ENCODE assay signal across 7 mouse cellular contexts in genomic region chr4:132842970-132843704, GRCm38 (mm10). TPM values are rescaled to one million over a fixed set of nuclear protein-coding genes. Genes with fewer than 3 reads are reported as not detected.
DNase-seq lines count a peak whose midpoint lies in the region; ATAC-seq lines count a peak whose summit lies in the region.

Gene Ppp1r8 (minus strand): TSS chr4:132843169.

- under 1% methylated on average over 40 of the region's 40 CpGs for WGBS in embryonic facial prominence, embryonic 12.5 days
- 1% methylated on average over 40 of the region's 40 CpGs for WGBS in limb, embryonic 11.5 days
- WGBS in midbrain, embryonic 14.5 days = under 1% methylated on average over 40 of the region's 40 CpGs

- peak; percentile 85 for DNase-seq in adrenal gland, postnatal 25 days
- peak; percentile 99 for DNase-seq in heart, adult 11 months
- peak; percentile 84 for DNase-seq in kidney, adult 18-20 months
- peak; percentile 92 for DNase-seq in limb, embryonic 11.5 days (ENCODE audit: low spot score)
- peak; percentile 98 for DNase-seq in midbrain, embryonic 14.5 days
- DNase-seq in spleen, adult 18-20 months = peak; percentile 73 to 80

- no peaks in the 10 kb centered on the region for H3K9me3 ChIP-seq in embryonic facial prominence, embryonic 12.5 days
- H3K9me3 ChIP-seq in limb, embryonic 11.5 days (ENCODE audit: control insufficient read depth, low read length) = no peaks in the 10 kb centered on the region
- H3K9me3 ChIP-seq in midbrain, embryonic 14.5 days (ENCODE audit: control insufficient read depth, low read length) = no peaks in the 10 kb centered on the region

- H3K27me3 ChIP-seq in embryonic facial prominence, embryonic 12.5 days = no peaks in the 10 kb centered on the region
- no peaks in the 10 kb centered on the region for H3K27me3 ChIP-seq in limb, embryonic 11.5 days (ENCODE audit: control insufficient read depth, insufficient read depth, low read length)
- no peaks in the 10 kb centered on the region for H3K27me3 ChIP-seq in midbrain, embryonic 14.5 days (ENCODE audit: control insufficient read depth, insufficient read depth, low read length)

- peak within 1 kb of the TSS; percentile 79 for H3K27ac ChIP-seq in embryonic facial prominence, embryonic 12.5 days
- H3K27ac ChIP-seq in limb, embryonic 11.5 days (replicated peaks; ENCODE audit: low read depth, low read length) = peak within 1 kb of the TSS; percentile 70
- peak within 1 kb of the TSS; percentile 84 for H3K27ac ChIP-seq in midbrain, embryonic 14.5 days (replicated peaks; ENCODE audit: low read depth, low read length)

- ATAC-seq in embryonic facial prominence, embryonic 12.5 days (ENCODE audit: insufficient number of reproducible peaks, insufficient read depth, low FRiP score, low TSS enrichment) = peak; percentile 98
- ATAC-seq in limb, embryonic 11.5 days (ENCODE audit: insufficient number of reproducible peaks, low FRiP score, low TSS enrichment, low read depth) = peak; percentile 96
- peak; percentile 98 for ATAC-seq in midbrain, embryonic 14.5 days (ENCODE audit: low FRiP score, low TSS enrichment)

- peak within 1 kb of the TSS; percentile 71 for H3K4me2 ChIP-seq in embryonic facial prominence, embryonic 12.5 days (replicated peaks)
- H3K4me2 ChIP-seq in limb, embryonic 11.5 days (ENCODE audit: low read depth, severe bottlenecking) = peak within 1 kb of the TSS; percentile 78
- H3K4me2 ChIP-seq in midbrain, embryonic 14.5 days (ENCODE audit: low read length) = peak within 1 kb of the TSS; percentile 70

- peaks cover 20% of the 10 kb centered on the region for H3K36me3 ChIP-seq in embryonic facial prominence, embryonic 12.5 days
- H3K36me3 ChIP-seq in limb, embryonic 11.5 days (ENCODE audit: control insufficient read depth, insufficient read depth, low read length) = peaks cover 3% of the 10 kb centered on the region; the same call in 1 of the 2 replicates
- H3K36me3 ChIP-seq in midbrain, embryonic 14.5 days (ENCODE audit: control insufficient read depth, insufficient read depth, low read length) = peaks cover 27% of the 10 kb centered on the region

- peaks cover 13% of the 10 kb centered on the region for H3K4me1 ChIP-seq in embryonic facial prominence, embryonic 12.5 days
- peaks cover 6% of the 10 kb centered on the region; the same call in 1 of the 2 replicates for H3K4me1 ChIP-seq in limb, embryonic 11.5 days (ENCODE audit: control insufficient read depth, insufficient read depth, low read length)
- H3K4me1 ChIP-seq in midbrain, embryonic 14.5 days (ENCODE audit: control insufficient read depth, insufficient read depth, low read length) = peaks cover 12% of the 10 kb centered on the region

- peak within 1 kb of the TSS; percentile 94 for H3K4me3 ChIP-seq in embryonic facial prominence, embryonic 12.5 days
- peak within 1 kb of the TSS; percentile 67 for H3K4me3 ChIP-seq in limb, embryonic 11.5 days (ENCODE audit: low read depth, low read length)
- peak within 1 kb of the TSS; percentile 79 for H3K4me3 ChIP-seq in midbrain, embryonic 14.5 days (replicated peaks; ENCODE audit: low read depth, low read length)

- peak within 1 kb of the TSS; percentile 96 for H3K9ac ChIP-seq in embryonic facial prominence, embryonic 12.5 days
- peak within 1 kb of the TSS; percentile 91 for H3K9ac ChIP-seq in limb, embryonic 11.5 days (ENCODE audit: low read length)
- H3K9ac ChIP-seq in midbrain, embryonic 14.5 days (replicated peaks; ENCODE audit: low read length) = peak within 1 kb of the TSS; percentile 80

RNA-seq across cellular contexts. Expression of gene Ppp1r8, which starts in this region (rescaled TPM):
- 46.7 and 51.5 TPM in 2 replicates for total RNA-seq in adrenal gland, postnatal 25 days (2021)
- polyA plus RNA-seq in embryonic facial prominence, embryonic 12.5 days (2016; fragmentation: Nextera tagmentation; extraction: Ambion mirVana) = 58.6 and 63.2 TPM in 2 replicates
- polyA plus RNA-seq in limb, embryonic 11.5 days (2014; fragmentation: Nextera tagmentation; extraction: Ambion mirVana) = 87.2 and 111 TPM in 2 replicates
- 56.8 and 75.5 TPM in 2 replicates for polyA plus RNA-seq in midbrain, embryonic 14.5 days (2014; fragmentation: Nextera tagmentation; extraction: Ambion mirVana)

Comparison
In these comparisons a context has a peak if more than half of its experiments do, and no peak if none do; other contexts are left out.
1. Peak in every context shown above with its lines: DNase-seq, ATAC-seq, H3K4me3 ChIP-seq and H3K27ac ChIP-seq.